Mouse (Mus musculus) liver, adult 2 months (tissue): ENCODE data around the gene Selplg.

Experiments
- CTCF ChIP-seq: fragments of 200-500 bp; IDR thresholded peaks from 2 replicates; pipeline ENCODE4 v1.5.1; 2011; ENCODE audit warnings: low read depth, low read length, control low read depth
- POLR2A ChIP-seq: fragments of 200-500 bp; IDR thresholded peaks from 2 replicates; pipeline ENCODE4 v1.6.1; 2011; ENCODE audit warnings: low read length, control low read depth; ENCODE audit not compliant: insufficient read depth; ENCODE audit errors: extremely low read depth

- TF ChIP-seq POLR2A (no peak), CTCF (no peak)
These were observed 5.8 kb downstream of the Selplg start for GRCm38 (mm10) chr5:113826619-113827018.
